In the genomic region with DNA sequence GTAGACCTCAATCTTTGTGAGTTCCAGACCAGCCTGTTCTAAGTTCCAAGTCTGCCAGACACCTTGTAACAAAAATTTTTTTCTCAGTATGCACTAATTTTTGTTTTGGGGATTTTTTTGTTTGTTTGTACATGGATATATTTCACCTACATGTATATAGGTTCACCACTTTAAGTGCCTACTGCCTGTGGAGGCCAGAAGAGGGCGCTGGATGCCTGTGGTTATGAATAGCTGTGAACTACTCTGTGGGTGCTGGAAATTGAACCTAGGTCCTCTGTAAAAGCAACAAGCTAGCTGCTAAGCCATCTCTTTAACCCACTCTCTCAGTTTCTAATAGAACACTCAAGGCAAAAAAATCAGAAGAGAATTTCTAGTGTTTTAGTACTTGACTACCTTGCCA, we compare ENCODE assay signal across 20 mouse cellular contexts. TPM values are rescaled to one million over a fixed set of nuclear protein-coding genes. Genes with fewer than 3 reads are reported as not detected.
DNase-seq lines count a peak whose midpoint lies in the region; ATAC-seq and TF ChIP-seq lines count a peak whose summit lies in the region.
"Had no signal": no experiment of that assay in that cellular context is flagged by ENCODE, and none has a peak within 500 bp of the region (broad histone marks: within the 10 kb centered on the region; RNA-seq: fewer than 3 reads in every experiment).

No protein-coding gene starts in this region.

- peaks cover 22% of the 10 kb centered on the region for H3K36me3 ChIP-seq in kidney, postnatal 0 days (ENCODE audit: insufficient read depth, low read length)
- peaks cover 17% of the 10 kb centered on the region for H3K36me3 ChIP-seq in thymus, adult 2 months (ENCODE audit: control insufficient read depth, insufficient read depth, low read length)
- H3K36me3 ChIP-seq in stomach, postnatal 0 days (ENCODE audit: control insufficient read depth, insufficient read depth, low read length): peaks cover 6% of the 10 kb centered on the region; the same call in 1 of the 2 replicates

- CTCF ChIA-PET in Patski (lab: Charles Lee): no interaction called here

- no peaks in the 10 kb centered on the region for H3K9me3 ChIP-seq in kidney, postnatal 0 days (replicated peaks; ENCODE audit: low read length)
- no peaks in the 10 kb centered on the region for H3K9me3 ChIP-seq in stomach, postnatal 0 days (ENCODE audit: control insufficient read depth, low read length)
- H3K9me3 ChIP-seq: embryonic facial prominence, embryonic 12.5 days; forebrain, embryonic 10.5 days had no signal

- no peak for TF ChIP-seq POLR2A in thymus, adult 2 months (IDR thresholded peaks at IDR 0.05; ENCODE audit: control insufficient read depth, extremely low read depth, insufficient read depth, low read length, poor library complexity)

- H3K4me3 ChIP-seq in kidney, postnatal 0 days (replicated peaks; ENCODE audit: low read depth, low read length): no peak overlapping the region
- H3K4me3 ChIP-seq in thymus, adult 2 months (ENCODE audit: control insufficient read depth, insufficient read depth, low read length): no peak overlapping the region
- no peak overlapping the region for H3K4me3 ChIP-seq in stomach, postnatal 0 days (ENCODE audit: low read depth, low read length)
- H3K4me3 ChIP-seq: embryonic facial prominence, embryonic 12.5 days; forebrain, embryonic 10.5 days; myocyte had no signal

- peak; percentile 31 for TF ChIP-seq CTCF in kidney, postnatal 0 days (IDR thresholded peaks at IDR 0.05; ENCODE audit: low read depth)
- no peak for TF ChIP-seq CTCF in thymus, adult 2 months (IDR thresholded peaks at IDR 0.05; ENCODE audit: borderline replicate concordance, control insufficient read depth, extremely low read depth, insufficient read depth, low read length, poor library complexity)
- peak; percentile 44 for TF ChIP-seq CTCF in Patski (IDR thresholded peaks at IDR 0.05)
- peak; percentile 38; the same call in 1 of the 2 replicates for TF ChIP-seq CTCF in stomach, postnatal 0 days (IDR thresholded peaks at IDR 0.05; ENCODE audit: low read depth)

- 50% methylated on average over 1 of the region's 1 CpGs for WGBS in kidney, postnatal 0 days
- 93% methylated on average over 1 of the region's 1 CpGs for WGBS in thymus, adult 2 months
- 47% methylated on average over 1 of the region's 1 CpGs for WGBS in stomach, postnatal 0 days

- no peak overlapping the region for H3K4me2 ChIP-seq in kidney, postnatal 0 days (ENCODE audit: low read length)
- H3K4me2 ChIP-seq in stomach, postnatal 0 days (replicated peaks; ENCODE audit: low read depth): no peak overlapping the region
- H3K4me2 ChIP-seq: embryonic facial prominence, embryonic 12.5 days; hindbrain, embryonic 14.5 days had no signal

- H3K4me1 ChIP-seq in kidney, postnatal 0 days (replicated peaks; ENCODE audit: insufficient read depth, low read length): no peaks in the 10 kb centered on the region
- H3K4me1 ChIP-seq in thymus, adult 2 months (replicated peaks; ENCODE audit: control insufficient read depth, insufficient read depth, low read length): no peaks in the 10 kb centered on the region
- no peaks in the 10 kb centered on the region for H3K4me1 ChIP-seq in stomach, postnatal 0 days (replicated peaks; ENCODE audit: control insufficient read depth, insufficient read depth)
- H3K4me1 ChIP-seq: embryonic facial prominence, embryonic 12.5 days; forebrain, embryonic 10.5 days had no signal

- POLR2A ChIA-PET in Patski (lab: Charles Lee): no interaction called here

- no peak overlapping the region for H3K27ac ChIP-seq in kidney, postnatal 0 days
- H3K27ac ChIP-seq in thymus, adult 2 months (ENCODE audit: control insufficient read depth, insufficient read depth, low read length): no peak overlapping the region
- no peak overlapping the region for H3K27ac ChIP-seq in stomach, postnatal 0 days (replicated peaks)
- H3K27ac ChIP-seq: embryonic facial prominence, embryonic 12.5 days; forebrain, embryonic 10.5 days; hindbrain, embryonic 14.5 days had no signal

- no peak for DNase-seq in kidney, postnatal 0 days (ENCODE audit: low spot score)
- no peak for DNase-seq in kidney, postnatal 4 days
- peak; percentile 39 for DNase-seq in thymus, postnatal 4 days
- DNase-seq in thymus, adult 2 months: no peak
- no peak for DNase-seq in Patski (ENCODE audit: low read depth, low spot score)
- DNase-seq in stomach, postnatal 0 days (ENCODE audit: low spot score): no peak
- DNase-seq in cerebellum, adult 11-12 months: no peak
- DNase-seq in adrenal gland, postnatal 36 days: no peak
- DNase-seq: adrenal gland, adult 2 months; cerebellum, postnatal 14 days; heart, postnatal 10 days; kidney, adult 9 months; right cerebral cortex, postnatal 14 days; thymus, postnatal 25 days had no signal

- no peaks in the 10 kb centered on the region for H3K27me3 ChIP-seq in kidney, postnatal 0 days (ENCODE audit: insufficient read depth, low read length)
- H3K27me3 ChIP-seq in thymus, adult 2 months (ENCODE audit: control insufficient read depth, insufficient read depth, low read length): no peaks in the 10 kb centered on the region
- no peaks in the 10 kb centered on the region for H3K27me3 ChIP-seq in Patski
- no peaks in the 10 kb centered on the region for H3K27me3 ChIP-seq in stomach, postnatal 0 days (ENCODE audit: control insufficient read depth, insufficient read depth, low read length)
- H3K27me3 ChIP-seq: embryonic facial prominence, embryonic 12.5 days had no signal

- TF ChIP-seq EP300 in stomach, postnatal 0 days (optimal IDR thresholded peaks at IDR 0.05): no peak

- ATAC-seq in kidney, postnatal 0 days (replicated peaks; ENCODE audit: low FRiP score, low read depth): no peak
- no peak for ATAC-seq in Patski
- no peak for ATAC-seq in stomach, postnatal 0 days (ENCODE audit: low FRiP score, low TSS enrichment)

- in situ Hi-C loops in Patski (cut with MboI; ENCODE audit: low pct_unique_long_range_greater_than_20kb): no loop called here

- no peak overlapping the region for H3K9ac ChIP-seq in kidney, postnatal 0 days (ENCODE audit: low read depth, low read length)
- H3K9ac ChIP-seq in stomach, postnatal 0 days (ENCODE audit: low read length): no peak overlapping the region
- H3K9ac ChIP-seq: embryonic facial prominence, embryonic 12.5 days; hindbrain, embryonic 14.5 days had no signal

RNA-seq across cellular contexts. Expression of a gene that starts 11.0 kb away (rescaled TPM):
- 7.0 and 8.1 TPM in 2 replicates for polyA plus RNA-seq in kidney, postnatal 0 days (2015; fragmentation: Nextera tagmentation; extraction: Ambion mirVana)
- polyA plus RNA-seq in thymus, adult 2 months (2012; rRNA removed): 7.6 and 7.9 TPM in 2 replicates
- polyA plus RNA-seq in Patski (2021): 41.3 TPM
- 5.4 and 5.7 TPM in 2 replicates for polyA plus RNA-seq in stomach, postnatal 0 days (2015; fragmentation: Nextera tagmentation; extraction: Ambion mirVana)
- 10 to 100 TPM; 21.6 to 25.6 TPM for total RNA-seq in adrenal gland, postnatal 36 days (2021)

RNA-seq across cellular contexts. Expression of a gene that starts 43.7 kb away (rescaled TPM):
- polyA plus RNA-seq in kidney, postnatal 0 days (2015; fragmentation: Nextera tagmentation; extraction: Ambion mirVana): 79.1 and 82.4 TPM in 2 replicates
- 9.7 and 11.3 TPM in 2 replicates for polyA plus RNA-seq in thymus, adult 2 months (2012; rRNA removed)
- polyA plus RNA-seq in Patski (2021): 114 TPM
- polyA plus RNA-seq in stomach, postnatal 0 days (2015; fragmentation: Nextera tagmentation; extraction: Ambion mirVana): 50.9 and 52.3 TPM in 2 replicates
- total RNA-seq in adrenal gland, postnatal 36 days (2021): 10 to 100 TPM; 52.8 to 57.9 TPM

RNA-seq across cellular contexts. Expression of a gene that starts 43.7 kb away (rescaled TPM):
- polyA plus RNA-seq in kidney, postnatal 0 days (2015; fragmentation: Nextera tagmentation; extraction: Ambion mirVana): 137 and 140 TPM in 2 replicates
- polyA plus RNA-seq in thymus, adult 2 months (2012; rRNA removed): 81.3 and 88.1 TPM in 2 replicates
- 39.1 TPM for polyA plus RNA-seq in Patski (2021)
- polyA plus RNA-seq in stomach, postnatal 0 days (2015; fragmentation: Nextera tagmentation; extraction: Ambion mirVana): 109 and 112 TPM in 2 replicates
- total RNA-seq in adrenal gland, postnatal 36 days (2021): 10 to 100 TPM; 42.0 to 42.9 TPM

RNA-seq across cellular contexts. Expression of a gene that starts 58.4 kb away (rescaled TPM):
- 1.8 and 2.2 TPM in 2 replicates for polyA plus RNA-seq in kidney, postnatal 0 days (2015; fragmentation: Nextera tagmentation; extraction: Ambion mirVana)
- 8.0 and 8.2 TPM in 2 replicates for polyA plus RNA-seq in thymus, adult 2 months (2012; rRNA removed)
- 0.35 TPM for polyA plus RNA-seq in Patski (2021)
- polyA plus RNA-seq in stomach, postnatal 0 days (2015; fragmentation: Nextera tagmentation; extraction: Ambion mirVana): 1.4 and 1.7 TPM in 2 replicates
- 1 to 10 TPM in 1 of 2 experiments, under 1 TPM in 1; 0.23 to 1.0 TPM for total RNA-seq in adrenal gland, postnatal 36 days (2021)
- total RNA-seq: granulocyte monocyte progenitor cell, adult 5-6 weeks; megakaryocyte-erythroid progenitor cell, adult 5-6 weeks had no signal
